Mouse (Mus musculus): ENCODE measurements around the gene Abcc2. TPM values are rescaled to one million over a fixed set of nuclear protein-coding genes. Genes with fewer than 3 reads are reported as not detected.

Gene Abcc2
- polyA plus RNA-seq, 1 experiment: 0.28 TPM

DNA sequence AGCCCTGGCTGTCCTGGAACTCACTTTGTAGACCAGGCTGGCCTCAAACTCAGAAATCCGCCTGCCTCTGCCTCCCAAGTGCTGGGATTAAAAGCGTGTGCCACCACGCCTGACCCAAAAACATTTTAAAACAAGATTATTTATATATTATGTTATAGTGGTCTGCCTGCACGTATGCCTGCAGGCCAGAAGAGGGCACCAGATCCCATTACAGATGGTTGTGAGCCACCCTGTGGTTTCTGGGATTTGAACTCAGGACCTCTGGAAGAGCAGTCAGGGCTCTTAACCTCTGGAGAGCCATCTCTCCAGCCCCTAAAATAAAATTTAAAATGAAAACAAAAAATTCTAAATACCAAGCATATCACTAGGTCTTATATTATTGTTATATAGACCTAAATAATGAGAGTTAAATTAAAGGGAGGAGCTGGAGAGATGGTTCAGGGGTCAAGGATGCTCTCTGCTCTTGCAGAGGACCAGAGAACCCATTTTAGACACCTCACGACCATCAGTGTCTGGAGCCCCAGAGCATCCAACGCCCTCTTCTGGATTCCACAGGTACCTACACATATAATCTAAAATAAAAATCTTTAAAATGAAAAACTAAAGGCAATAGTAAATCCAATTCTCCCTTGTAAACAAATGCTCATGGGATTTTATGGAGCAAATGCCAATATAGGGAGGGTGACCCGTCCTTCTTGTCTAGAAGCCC lies 71.0 kb downstream of the Abcc2 start:
- no peak for DNase-seq (ENCODE audit: low spot score)

- no peak for DNase-seq (ENCODE audit: low spot score)
Observed at GRCm38 (mm10) chr19:43857347-43857746, 75.4 kb downstream of the Abcc2 start.

DNA sequence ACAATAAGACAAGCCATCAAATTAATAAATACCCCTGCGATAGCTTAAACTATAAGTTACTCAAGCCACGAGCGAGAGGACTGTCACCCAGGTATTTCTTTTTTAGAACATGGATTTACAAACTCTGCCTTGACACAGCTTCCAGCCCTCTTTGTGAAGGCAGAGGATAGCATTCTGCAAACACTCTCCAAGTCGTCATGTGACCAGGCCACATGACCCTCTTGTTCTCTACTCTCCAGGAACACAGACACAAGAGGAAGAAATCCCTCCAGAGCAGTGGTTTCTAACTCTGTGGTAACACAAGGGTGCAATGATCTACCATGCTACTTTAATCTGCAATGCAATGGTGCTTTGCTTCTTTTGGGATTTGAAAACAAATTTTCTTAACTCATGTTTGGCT lies 88.4 kb downstream of the Abcc2 start:
- DNase-seq (ENCODE audit: low spot score): no peak

DNA sequence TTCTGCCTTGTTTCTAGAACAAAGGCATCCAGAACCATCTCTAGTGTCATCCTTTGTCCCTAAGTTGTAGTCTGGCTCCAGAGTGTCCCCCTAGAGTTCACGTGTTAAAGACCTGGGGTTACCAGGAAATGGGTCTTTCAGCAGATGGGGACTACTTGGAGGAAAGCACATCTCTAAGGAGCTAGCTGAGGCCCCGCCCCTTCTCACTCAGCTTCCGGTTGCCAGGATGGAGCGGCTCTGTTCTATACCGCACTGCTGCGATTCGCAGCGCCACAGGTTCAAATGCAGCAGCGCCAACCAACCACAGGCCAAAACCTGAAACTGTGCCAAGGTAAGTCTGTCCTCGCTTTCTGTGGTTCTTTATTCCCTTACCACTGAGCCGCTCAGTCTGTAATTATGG lies 92.4 kb downstream of the Abcc2 start:
- no peak for DNase-seq (ENCODE audit: low spot score)

DNA sequence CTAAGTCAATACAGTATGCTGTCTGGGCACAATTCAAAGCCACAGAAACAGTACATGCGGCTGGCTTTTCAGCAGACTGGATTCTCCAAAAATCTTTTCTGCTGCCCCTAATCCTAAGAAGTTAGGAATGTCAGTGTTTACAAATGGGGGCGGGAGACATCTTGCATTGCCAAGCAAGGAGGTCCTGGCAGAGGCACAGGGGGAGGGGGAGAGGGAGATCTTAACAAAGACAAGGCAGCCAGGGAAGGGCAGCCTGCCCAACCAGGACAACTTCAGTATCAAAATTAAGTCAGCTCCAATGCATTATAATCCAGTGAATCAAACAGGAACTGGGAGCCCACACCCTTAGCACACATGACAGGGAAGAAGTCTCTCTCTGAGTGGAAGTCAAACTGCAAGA lies 94.0 kb downstream of the Abcc2 start:
- no peak for DNase-seq (ENCODE audit: low spot score)

DNA sequence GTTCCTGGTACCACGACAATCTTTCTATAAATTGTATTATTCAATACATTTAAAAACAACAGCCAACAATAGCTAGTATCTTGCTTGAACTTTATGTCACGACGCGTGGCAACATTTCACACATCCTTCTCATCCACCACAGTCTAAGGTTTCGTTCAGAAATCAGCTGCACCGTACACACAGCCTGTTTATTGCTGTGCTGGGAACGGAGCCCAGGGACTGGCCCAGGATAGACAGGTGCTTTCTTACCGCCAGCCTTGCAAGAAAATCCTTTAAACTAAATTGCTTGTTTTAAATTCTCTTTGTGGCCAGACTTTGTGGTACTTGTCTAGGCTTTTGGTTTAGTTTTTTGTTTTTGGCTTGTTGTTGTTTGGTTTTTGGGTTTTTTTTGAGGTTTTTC lies 95.4 kb downstream of the Abcc2 start:
- DNase-seq (ENCODE audit: low spot score): no peak

GRCm38 (mm10) chr19:43878111-43879092 lies 96.4 kb downstream of the Abcc2 start:
- no peak for DNase-seq (ENCODE audit: low spot score)

- DNase-seq (ENCODE audit: low spot score): peak; percentile 46
Observed at GRCm38 (mm10) chr19:43879401-43880212, 97.6 kb downstream of the Abcc2 start.

DNA sequence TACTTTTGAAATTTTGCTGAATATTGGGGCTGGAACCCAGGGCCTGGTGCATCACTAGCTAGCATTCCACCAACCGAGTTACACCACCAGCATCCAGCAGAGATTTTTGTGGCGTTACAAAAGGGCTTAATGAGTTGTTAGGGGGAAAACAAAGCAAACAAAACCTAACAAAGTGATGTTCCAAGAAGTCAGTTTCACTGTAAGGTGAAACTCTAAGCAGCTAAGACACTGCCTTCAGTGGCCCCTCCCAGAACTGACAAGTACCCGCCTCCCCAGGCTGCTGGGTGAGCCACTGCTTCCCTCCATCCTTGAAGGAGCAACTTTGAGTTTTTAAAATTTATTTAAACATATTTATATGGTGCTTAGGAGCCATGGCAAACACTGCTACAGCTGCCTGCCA lies 98.4 kb downstream of the Abcc2 start:
- DNase-seq (ENCODE audit: low spot score): no peak

- DNase-seq (ENCODE audit: low spot score): no peak
Observed at GRCm38 (mm10) chr19:43881615-43882014, 99.6 kb downstream of the Abcc2 start.

GRCm38 (mm10) chr19:43882895-43883573 lies 101.0 kb downstream of the Abcc2 start:
- DNase-seq (ENCODE audit: low spot score): no peak

- DNase-seq (ENCODE audit: low spot score): no peak
Observed at GRCm38 (mm10) chr19:43884668-43885498, 102.9 kb downstream of the Abcc2 start.

DNA sequence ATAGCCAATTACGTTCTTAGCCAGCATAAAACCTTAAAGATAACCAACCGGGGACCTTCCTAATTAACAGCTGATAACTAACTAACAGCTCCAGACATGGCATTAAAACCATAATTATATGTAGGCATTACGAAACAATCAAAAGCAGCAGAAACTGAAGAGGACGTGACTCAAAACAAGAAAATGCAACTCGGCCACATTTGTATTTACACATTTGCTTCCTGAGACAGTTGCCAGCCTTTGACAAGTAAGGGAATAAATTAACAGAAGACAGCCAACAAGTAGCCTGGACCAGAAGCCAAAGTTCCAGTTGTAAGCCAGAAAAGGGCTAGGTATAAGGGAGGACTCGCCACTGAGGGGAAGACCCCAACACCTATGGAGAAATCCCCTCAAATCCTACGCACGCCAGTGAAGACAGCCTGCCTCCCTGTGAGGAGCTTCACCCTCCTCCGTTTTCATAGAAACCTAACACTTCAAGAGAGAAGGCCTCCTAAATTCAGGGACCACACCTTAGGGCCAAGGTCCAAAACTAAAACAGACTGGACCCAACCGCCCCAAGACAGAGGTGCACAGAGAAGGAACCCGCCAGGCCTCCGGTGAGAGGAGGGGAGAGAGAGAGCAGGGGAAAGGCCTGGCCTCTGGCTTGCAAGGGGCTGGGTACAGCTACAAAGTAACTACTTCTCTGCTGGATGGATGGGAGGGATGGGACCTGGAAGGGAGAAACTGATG lies 104.5 kb downstream of the Abcc2 start:
- no peak for DNase-seq (ENCODE audit: low spot score)

DNA sequence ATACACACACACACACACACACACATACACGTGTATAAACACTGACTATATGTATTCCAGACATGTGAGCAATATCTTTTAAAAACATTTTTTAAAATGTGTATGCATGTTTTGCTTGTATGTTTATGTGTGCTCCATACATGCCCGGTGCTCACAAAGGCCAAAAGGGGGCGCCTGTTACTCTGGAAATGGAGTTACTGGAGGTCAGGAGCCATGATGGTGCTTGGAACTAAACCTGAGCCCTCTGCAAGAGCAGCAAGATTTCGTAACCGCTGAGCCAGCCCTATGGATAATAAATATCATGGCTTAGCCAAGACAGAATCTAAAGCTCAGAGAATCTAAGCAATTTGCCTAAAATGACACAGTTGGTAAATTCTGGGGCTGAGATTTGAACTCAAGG lies 105.2 kb downstream of the Abcc2 start:
- no peak for DNase-seq (ENCODE audit: low spot score)

DNA sequence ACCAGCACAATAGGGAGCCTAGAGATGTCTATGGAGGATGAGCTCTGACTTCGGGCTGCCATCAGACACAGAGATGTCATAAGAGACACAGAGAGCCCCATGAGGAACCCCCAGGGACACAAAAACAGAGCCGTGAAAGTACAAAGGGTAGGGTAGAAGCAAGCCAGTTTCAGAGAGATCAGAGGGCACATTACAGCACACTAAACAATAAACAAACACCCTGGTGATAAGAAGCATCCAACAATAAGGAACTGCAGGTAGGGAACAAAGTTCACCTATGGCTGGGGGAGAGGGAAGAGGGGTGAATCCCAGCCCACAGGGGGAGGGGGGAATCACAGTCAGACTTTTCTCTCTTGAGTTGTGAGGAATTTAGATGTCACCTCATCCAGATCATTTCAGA lies 105.7 kb downstream of the Abcc2 start:
- no peak for DNase-seq (ENCODE audit: low spot score)

Other genes starting within 250 kb of the Abcc2 start
- gene Nkx2-3, start 169.9 kb upstream of the Abcc2 start, polyA plus RNA-seq (2012; rRNA removed): not detected in 2 replicates
- 53.4 and 55.9 TPM in 2 replicates for gene Slc25a28, start 107.3 kb upstream of the Abcc2 start, polyA plus RNA-seq (2012; rRNA removed)
- 5.5 and 5.6 TPM in 2 replicates for gene Entpd7, start 92.5 kb upstream of the Abcc2 start, polyA plus RNA-seq (2012; rRNA removed)
- 11.1 and 13.3 TPM in 2 replicates for gene Cutc, start 29.2 kb upstream of the Abcc2 start, polyA plus RNA-seq (2012; rRNA removed)
- 14.0 and 14.6 TPM in 2 replicates for gene Cox15, start 29.2 kb upstream of the Abcc2 start, polyA plus RNA-seq (2012; rRNA removed)
- 33.7 and 34.7 TPM in 2 replicates for gene Dnmbp, start 158.0 kb downstream of the Abcc2 start, polyA plus RNA-seq (2012; rRNA removed)
- 0.18 and 0.21 TPM in 2 replicates for gene Cpn1, start 204.4 kb downstream of the Abcc2 start, polyA plus RNA-seq (2012; rRNA removed)
- 2.2 and 2.5 TPM in 2 replicates for gene Cyp2c23, start 247.0 kb downstream of the Abcc2 start, polyA plus RNA-seq (2012; rRNA removed)

Data from urinary bladder, adult 2 months (tissue).